8 mouse cellular contexts compared by ENCODE assay signal in genomic region chr13:105055374-105055773, GRCm38 (mm10). TPM values are rescaled to one million over a fixed set of nuclear protein-coding genes. Genes with fewer than 3 reads are reported as not detected.
A peak's percentile ranks its signal among the peaks of the same experiment; 100 is the strongest.
DNase-seq lines count a peak whose midpoint lies in the region; ATAC-seq and TF ChIP-seq lines count a peak whose summit lies in the region.

No protein-coding gene starts in this region.

- no peak for TF ChIP-seq CTCF in liver, adult 2 months (IDR thresholded peaks at IDR 0.05; ENCODE audit: low read depth, low read length)

- H3K9me3 ChIP-seq in kidney, embryonic 16.5 days (ENCODE audit: low read length): no peaks in the 10 kb centered on the region

- no peak overlapping the region for H3K4me3 ChIP-seq in liver, adult 2 months (ENCODE audit: insufficient read depth, low read depth, low read length)
- H3K4me3 ChIP-seq in kidney, embryonic 16.5 days (ENCODE audit: low read length): peak overlapping the region; percentile 69

- no peaks in the 10 kb centered on the region; the same call in 1 of the 2 replicates for H3K4me1 ChIP-seq in liver, adult 2 months (ENCODE audit: control insufficient read depth, insufficient read depth, low read length)
- peaks cover 6% of the 10 kb centered on the region; the same call in 1 of the 2 replicates for H3K4me1 ChIP-seq in kidney, embryonic 16.5 days (ENCODE audit: insufficient read depth, low read length)

- no peak overlapping the region for H3K9ac ChIP-seq in liver, adult 2 months (ENCODE audit: low read depth, low read length)
- H3K9ac ChIP-seq in kidney, embryonic 16.5 days (replicated peaks; ENCODE audit: low read length): no peak overlapping the region

- ATAC-seq in kidney, embryonic 16.5 days (ENCODE audit: low FRiP score, low TSS enrichment): peak; percentile 30
- peak; percentile 66 for ATAC-seq in megakaryocyte progenitor cell, adult 5-6 weeks (replicated peaks; ENCODE audit: poor library complexity)

- H3K79me2 ChIP-seq in liver, adult 2 months (ENCODE audit: control insufficient read depth, insufficient read depth, low read length): no peaks in the 10 kb centered on the region

- 28% methylated on average over 5 of the region's 5 CpGs for WGBS in liver, adult 2 months
- WGBS in kidney, embryonic 16.5 days: 10% methylated on average over 5 of the region's 5 CpGs

- peak; percentile 4 for DNase-seq in liver, adult 2 months (ENCODE audit: extremely low read depth, low read depth, low spot score)
- DNase-seq in liver: no peak
- peak; percentile 35 for DNase-seq in heart, adult 8-10 months (ENCODE audit: low spot score)
- no peak for DNase-seq in spleen, adult 18-20 months
- DNase-seq in frontal cortex, adult 2 months (ENCODE audit: extremely low spot score in 1 of 2, low spot score in 1 of 2): no peak
- DNase-seq in layer of hippocampus, adult 9-11 months: no peak

- no peaks in the 10 kb centered on the region for H3K36me3 ChIP-seq in liver, adult 2 months (ENCODE audit: control insufficient read depth, insufficient read depth, low read length)
- no peaks in the 10 kb centered on the region for H3K36me3 ChIP-seq in kidney, embryonic 16.5 days (ENCODE audit: insufficient read depth, low read length)

- TF ChIP-seq POLR2A in liver, adult 2 months (IDR thresholded peaks at IDR 0.05; ENCODE audit: extremely low read depth, insufficient read depth, low read length): no peak

- no peak overlapping the region for H3K27ac ChIP-seq in liver, adult 2 months (replicated peaks; ENCODE audit: insufficient read depth, low read depth, low read length)
- peak overlapping the region; percentile 55 for H3K27ac ChIP-seq in kidney, embryonic 16.5 days (ENCODE audit: low read length)

- peaks cover 11% of the 10 kb centered on the region for H3K27me3 ChIP-seq in liver, adult 2 months (ENCODE audit: control insufficient read depth, insufficient read depth, low read length)
- peaks cover 27% of the 10 kb centered on the region for H3K27me3 ChIP-seq in kidney, embryonic 16.5 days (ENCODE audit: insufficient read depth, low read length)

- H3K4me2 ChIP-seq in kidney, embryonic 16.5 days (replicated peaks; ENCODE audit: low read depth, low read length): peak overlapping the region; percentile 94

RNA-seq across cellular contexts. Expression of gene Rgs7bp, which starts 0.6 kb away (rescaled TPM):
- total RNA-seq in liver, adult 2 months (2014; rRNA removed): 0.46 and 0.47 TPM in 2 replicates
- 0.05 and 0.12 TPM in 2 replicates for polyA plus RNA-seq in liver, adult 2 months (2012; rRNA removed)
- 1 to 10 TPM; 5.1 to 6.3 (median 5.9) TPM for total RNA-seq in heart, adult 8-10 months (2022)
- 2.0 and 2.5 TPM in 2 replicates for polyA plus RNA-seq in kidney, embryonic 16.5 days (2015; fragmentation: Nextera tagmentation; extraction: Ambion mirVana)
- 0.44 and 0.52 TPM in 2 replicates for total RNA-seq in megakaryocyte progenitor cell, adult 5-6 weeks (2015)
- total RNA-seq in megakaryocyte progenitor cell, adult 5-6 weeks (2017): 0.37 and 0.51 TPM in 2 replicates
- 73.3 and 76.2 TPM in 2 replicates for polyA plus RNA-seq in frontal cortex, adult 2 months (2012; rRNA removed)

RNA-seq across cellular contexts. Expression of gene 4933425L06Rik, which starts 26.5 kb away (rescaled TPM):
- not detected in 2 replicates for total RNA-seq in liver, adult 2 months (2014; rRNA removed)
- polyA plus RNA-seq in liver, adult 2 months (2012; rRNA removed): not detected in 2 replicates
- total RNA-seq in heart, adult 8-10 months (2022): not detected
- polyA plus RNA-seq in kidney, embryonic 16.5 days (2015; fragmentation: Nextera tagmentation; extraction: Ambion mirVana): not detected in 2 replicates
- not detected in 2 replicates for total RNA-seq in megakaryocyte progenitor cell, adult 5-6 weeks (2015)
- total RNA-seq in megakaryocyte progenitor cell, adult 5-6 weeks (2017): not detected in 2 replicates
- polyA plus RNA-seq in frontal cortex, adult 2 months (2012; rRNA removed): not detected in 2 replicates

Comparison
In these comparisons a context has a peak if more than half of its experiments do, and no peak if none do; other contexts are left out.
1. DNase-seq: peak in liver, adult 2 months (single experiment) and heart, adult 8-10 months (single experiment); none in liver (single experiment), spleen, adult 18-20 months (0 of 2), frontal cortex, adult 2 months (0 of 2) and layer of hippocampus, adult 9-11 months (single experiment).